Mouse (Mus musculus): ENCODE measurements around the gene Gm3573.
"Not testable (repeated sequence)": the region's sequence is repeated elsewhere in the genome, so short reads cannot be mapped to it uniquely, and the experiment has no call there.

The Gm3573 gene

DNA sequence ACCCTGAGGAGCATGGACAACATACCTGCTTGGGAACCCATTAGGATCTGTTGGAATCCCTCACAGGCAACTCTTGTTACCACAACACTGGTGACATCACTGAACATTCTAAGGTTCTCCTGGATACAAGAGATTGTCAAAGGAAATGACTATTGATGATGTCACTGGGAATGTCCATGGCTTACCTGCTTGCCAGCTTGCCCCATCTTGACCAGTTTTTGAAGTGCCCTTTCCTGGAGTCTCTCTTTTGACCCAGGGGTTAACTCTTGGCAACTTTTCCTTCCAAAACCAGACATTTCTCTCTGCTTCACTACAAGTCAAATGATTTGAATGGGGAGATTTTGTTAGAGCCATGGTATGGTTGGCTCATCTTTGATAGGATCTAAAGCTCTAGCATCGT lies at the start of gene Gm3573:
Gm3573 (minus strand) TSS at position 101 of the 400 bp plus-strand sequence.
- DNase-seq, result not testable (repeated sequence)

DNA sequence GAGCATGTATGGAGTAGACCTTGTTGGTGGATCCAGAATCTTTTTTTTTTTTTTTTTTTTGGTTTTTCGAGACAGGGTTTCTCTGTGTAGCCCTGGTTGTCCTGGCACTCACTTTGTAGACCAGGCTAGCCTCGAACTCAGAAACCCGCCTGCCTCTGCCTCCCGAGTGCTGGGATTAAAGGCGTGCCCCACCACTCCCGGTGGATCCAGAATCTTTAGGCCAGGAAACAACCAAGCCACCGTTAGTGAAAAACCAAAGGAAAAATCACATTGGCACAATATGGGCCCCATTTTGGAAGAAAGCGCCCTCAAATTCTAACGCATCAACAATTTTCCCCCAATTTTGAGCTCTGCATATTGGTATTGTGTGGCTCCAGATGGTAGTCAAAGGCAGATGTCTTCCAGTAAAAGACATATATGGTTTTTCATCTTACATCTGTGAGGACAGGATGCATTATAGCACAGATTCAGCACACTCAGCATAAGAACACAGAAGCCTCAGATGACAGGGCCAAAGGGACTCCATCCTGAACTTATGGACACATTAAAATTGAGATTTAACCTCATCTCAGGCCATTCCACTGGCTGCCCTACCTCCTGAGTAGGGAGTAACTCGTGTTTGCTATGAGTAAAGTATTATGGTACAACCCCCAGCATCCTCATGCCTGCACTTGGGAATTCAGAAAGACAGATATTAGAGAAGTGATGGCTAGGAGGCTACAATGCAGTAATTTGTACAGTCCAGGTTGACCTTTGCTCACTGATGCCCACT lies 26.4 kb upstream of the Gm3573 start:
- DNase-seq, result peak; percentile 91

DNA sequence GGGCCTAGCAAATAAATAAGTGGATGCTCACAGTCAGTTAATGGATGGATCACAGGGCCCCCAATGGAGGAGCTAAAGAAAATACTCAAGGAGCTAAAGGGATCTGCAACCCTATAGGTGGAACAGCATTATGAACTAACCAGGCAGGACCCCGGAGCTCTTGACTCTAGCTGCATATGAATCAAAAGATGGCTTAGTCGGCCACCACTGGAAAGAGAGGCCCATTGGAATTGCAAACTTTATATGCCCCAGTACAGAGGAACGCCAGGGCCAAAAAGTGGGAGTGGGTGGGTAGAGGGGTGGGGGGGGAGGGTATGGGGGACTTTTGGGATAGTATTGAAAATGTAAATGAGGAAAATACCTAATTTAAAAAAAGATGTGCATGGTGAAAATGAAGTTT lies 6.7 kb downstream of the Gm3573 start:
- peak; percentile 95 for DNase-seq

DNA sequence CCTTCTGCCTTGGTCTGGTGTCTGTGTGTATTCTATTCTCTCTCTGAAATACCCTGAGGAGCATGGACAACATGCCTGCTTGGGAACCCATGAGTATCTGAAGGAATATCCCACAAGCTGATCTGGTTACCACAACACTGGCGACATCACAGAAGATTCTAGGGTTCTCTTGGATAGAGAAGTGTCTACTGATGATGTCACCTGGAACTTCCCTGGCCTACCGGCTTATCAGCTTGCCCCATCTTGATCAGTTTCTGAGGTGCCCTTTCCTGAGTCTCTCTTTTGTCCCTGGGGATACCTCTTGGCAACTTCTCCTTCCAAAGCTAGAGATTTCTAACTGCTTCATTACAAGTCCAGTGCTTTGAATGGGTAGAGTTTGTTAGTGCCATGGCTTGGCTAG lies 28.1 kb downstream of the Gm3573 start, which contains the start of gene Gm17027:
Gm17027 (minus strand) TSS at position 101 of the 400 bp plus-strand sequence.
- not testable (repeated sequence) for DNase-seq

Data from heart, adult 11 months (tissue).